Mouse (Mus musculus) Patski (cell line): ENCODE measurements around the gene Nkiras2. TPM values are rescaled to one million over a fixed set of nuclear protein-coding genes. Genes with fewer than 3 reads are reported as not detected.
"Not testable (repeated sequence)": the region's sequence is repeated elsewhere in the genome, so short reads cannot be mapped to it uniquely, and the experiment has no call there.

Source experiments
- ATAC-seq: fragments of 100-300 bp; one replicate; pipeline ENCODE4 v1.8.0; 2021
- CTCF ChIA-PET: fragments of 350-600 bp; sonication (Branson Sonifier 250); formaldehyde crosslinking; loops from one replicate; lab custom pipeline; 2022; ENCODE audit warnings: inconsistent platforms; lab: Charles Lee
- POLR2A ChIA-PET: fragments of 350-600 bp; sonication (Branson Sonifier 250); formaldehyde crosslinking; loops from one replicate; lab custom pipeline; 2022; ENCODE audit warnings: antibody characterized with exemption, inconsistent platforms; lab: Charles Lee
- DNase-seq: peaks from one replicate; pipeline ENCODE4 v3.0.0-alpha.2; 2011; ENCODE audit warnings: low read depth, low spot score
- H3K27me3 ChIP-seq: fragments of 371-371 bp; one replicate; pipeline ENCODE4 v1.5.1; 2021
- CTCF ChIP-seq: fragments of 100-300 bp; IDR thresholded peaks from one replicate; pipeline ENCODE4 v1.5.1; 2021
- in situ Hi-C: fragments of 300-500 bp; cut with MboI; formaldehyde crosslinking; loops from 3 replicates; pipeline ENCODE4 v1.11.1; 2018; ENCODE audit warnings: low pct_unique_long_range_greater_than_20kb, mixed read lengths
- polyA plus RNA-seq: library from polyadenylated mRNA; unstranded; gene quantifications from one replicate; pipeline ENCODE4 v1.2.3, GENCODE M21; 2021

Nkiras2 gene
- polyA plus RNA-seq, 1 experiment from 2014 or later, result 36.5 TPM

DNA sequence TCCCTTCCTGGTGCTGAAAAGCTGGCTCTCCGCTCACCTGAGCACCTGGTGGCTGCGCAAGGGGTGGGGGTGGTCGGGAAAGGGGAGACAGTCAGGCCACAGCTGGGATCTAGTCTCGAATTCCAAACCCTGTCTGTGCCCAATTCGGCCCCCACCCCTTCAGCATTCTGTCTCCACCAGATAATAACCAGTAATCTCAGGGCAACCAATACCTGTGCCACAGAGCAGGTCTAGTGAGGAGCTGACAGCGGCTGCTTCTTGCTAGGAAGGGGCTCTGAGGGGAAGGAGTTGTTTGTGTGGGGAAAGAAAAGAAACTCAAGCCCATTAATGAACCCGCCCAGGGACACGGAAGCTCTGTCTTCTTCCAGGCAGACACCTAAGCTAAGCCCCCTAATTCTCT is 32.2 kb downstream of the Nkiras2 start:
- no peak for TF ChIP-seq CTCF
- H3K27me3 ChIP-seq, result no peaks in the 10 kb centered on the region
- POLR2A ChIA-PET, result interaction anchor here (1.0 kb wide), 1 partner anchor 11 kb away, joined by 5 read pairs; no protein-coding TSS in a partner anchor
- in situ Hi-C loops, result no loop called here
- ATAC-seq (no peak), DNase-seq (no peak)
- CTCF ChIA-PET, result interaction anchor here (0.8 to 1.1 kb wide), 2 partner anchors 24 to 43 kb away, joined by 3 read pairs; no protein-coding TSS in a partner anchor

DNA sequence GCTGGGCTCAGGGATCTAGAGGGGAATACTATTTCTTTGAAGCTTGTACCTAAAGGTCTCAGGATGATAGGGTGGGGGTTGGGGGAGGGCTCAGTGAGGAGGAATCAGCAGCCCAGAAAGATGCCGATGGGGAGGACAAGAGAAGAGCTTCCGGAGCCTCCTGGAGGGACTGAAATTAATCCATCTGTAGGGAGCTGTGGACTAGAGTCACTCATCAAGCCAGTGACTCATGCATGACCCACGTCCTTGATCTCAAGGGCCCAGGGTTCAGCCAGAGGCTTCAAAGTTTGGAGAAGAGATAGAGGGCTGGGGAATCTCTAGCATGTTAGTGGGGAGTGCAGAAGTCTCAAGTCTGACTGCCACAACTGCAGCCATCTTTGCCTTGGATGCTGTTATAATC is 32.7 kb downstream of the Nkiras2 start:
- ChIA-PET POLR2A (interaction anchor here (1.0 kb wide), 1 partner anchor 12 kb away, joined by 5 read pairs; no protein-coding TSS in a partner anchor), CTCF (interaction anchor here (0.8 to 1.1 kb wide), 2 partner anchors 25 to 43 kb away, joined by 3 read pairs; no protein-coding TSS in a partner anchor)
- in situ Hi-C loops, result no loop called here
- DNase-seq, result no peak
- ATAC-seq, result no peak
- H3K27me3 ChIP-seq, result no peaks in the 10 kb centered on the region
- no peak for TF ChIP-seq CTCF

- not testable (repeated sequence) for DNase-seq
Measured at GRCm38 (mm10) chr11:100655589-100655988, 36.5 kb downstream of the Nkiras2 start.

GRCm38 (mm10) chr11:100656458-100656857 is 37.4 kb downstream of the Nkiras2 start:
- no peak for TF ChIP-seq CTCF
- DNase-seq, result no peak
- H3K27me3 ChIP-seq, result no peaks in the 10 kb centered on the region
- ChIA-PET POLR2A (no interaction called here), CTCF (no interaction called here)
- ATAC-seq, result no peak
- in situ Hi-C loops, result no loop called here

More at GRCm38 (mm10) chr11:100655589-100655988, 36.5 kb downstream of the Nkiras2 start:
- POLR2A ChIA-PET, CTCF ChIA-PET, H3K27me3 ChIP-seq, ATAC-seq, in situ Hi-C loops: not testable (repeated sequence)

- ChIA-PET CTCF (interaction anchor here (1.3 to 1.8 kb wide), 3 partner anchors 14 to 36 kb away, joined by 5 to 6 read pairs (median 5); no protein-coding TSS in a partner anchor), POLR2A (interaction anchor here (1.0 to 2.0 kb wide), 2 partner anchors 16 to 19 kb away, joined by 3 to 6 read pairs; no protein-coding TSS in a partner anchor)
- H3K27me3 ChIP-seq, result no peaks in the 10 kb centered on the region
- TF ChIP-seq CTCF, result no peak
- no peak for ATAC-seq
- in situ Hi-C loops, result no loop called here
- no peak for DNase-seq
Measured at GRCm38 (mm10) chr11:100659806-100660205, 40.8 kb downstream of the Nkiras2 start.

GRCm38 (mm10) chr11:100671049-100671448 is 52.0 kb downstream of the Nkiras2 start:
- TF ChIP-seq CTCF, result no peak
- in situ Hi-C loops, result no loop called here
- CTCF ChIA-PET, result no interaction called here
- POLR2A ChIA-PET, result no interaction called here
- peaks cover 12% of the 10 kb centered on the region for H3K27me3 ChIP-seq
- DNase-seq (no peak), ATAC-seq (no peak)

GRCm38 (mm10) chr11:100671956-100672355 is 52.9 kb downstream of the Nkiras2 start:
- POLR2A ChIA-PET, result no interaction called here
- CTCF ChIA-PET, result no interaction called here
- no peak for ATAC-seq
- in situ Hi-C loops, result no loop called here
- no peak for TF ChIP-seq CTCF
- no peak for DNase-seq
- peaks cover 12% of the 10 kb centered on the region for H3K27me3 ChIP-seq

- POLR2A ChIA-PET, result no interaction called here
Measured at GRCm38 (mm10) chr11:100673169-100673568, 54.1 kb downstream of the Nkiras2 start.

More at GRCm38 (mm10) chr11:100673169-100673568, 54.1 kb downstream of the Nkiras2 start:
- DNase-seq (no peak), ATAC-seq (no peak)
- CTCF ChIA-PET, result no interaction called here
- in situ Hi-C loops, result no loop called here
- peaks cover 12% of the 10 kb centered on the region for H3K27me3 ChIP-seq
- no peak for TF ChIP-seq CTCF

Other genes starting within 250 kb of the Nkiras2 start
- 71.6 TPM for gene Jup, start 221.5 kb upstream of the Nkiras2 start, polyA plus RNA-seq
- 29.1 TPM for gene P3h4, start 204.4 kb upstream of the Nkiras2 start, polyA plus RNA-seq
- 0.10 TPM for gene Fkbp10, start 203.5 kb upstream of the Nkiras2 start, polyA plus RNA-seq
- gene Nt5c3b, start 177.4 kb upstream of the Nkiras2 start, polyA plus RNA-seq, result 59.8 TPM
- gene Klhl10, start 177.3 kb upstream of the Nkiras2 start, polyA plus RNA-seq, result 0.44 TPM
- gene Klhl11, start 146.5 kb upstream of the Nkiras2 start, polyA plus RNA-seq, result 10.9 TPM
- gene Acly, start 91.2 kb upstream of the Nkiras2 start, polyA plus RNA-seq, result 162 TPM
- gene Ttc25, start 73.6 kb upstream of the Nkiras2 start, polyA plus RNA-seq, result 2.2 TPM
- 17.9 TPM for gene Cnp, start 44.3 kb upstream of the Nkiras2 start, polyA plus RNA-seq
- gene Dnajc7, start 924 bp downstream of the Nkiras2 start, polyA plus RNA-seq, result 268 TPM
- not detected for gene Zfp385c, start 73.2 kb downstream of the Nkiras2 start, polyA plus RNA-seq
- gene Dhx58, start 85.0 kb downstream of the Nkiras2 start, polyA plus RNA-seq, result 1.5 TPM
- 55.3 TPM for gene Kat2a, start 93.2 kb downstream of the Nkiras2 start, polyA plus RNA-seq
- gene Hspb9, start 94.6 kb downstream of the Nkiras2 start, polyA plus RNA-seq, result 0.49 TPM
- 194 TPM for gene Rab5c, start 119.0 kb downstream of the Nkiras2 start, polyA plus RNA-seq
- 0.01 TPM for gene Kcnh4, start 140.7 kb downstream of the Nkiras2 start, polyA plus RNA-seq
- not detected for gene Hcrt, start 143.7 kb downstream of the Nkiras2 start, polyA plus RNA-seq
- 24.7 TPM for gene Ghdc, start 151.7 kb downstream of the Nkiras2 start, polyA plus RNA-seq
- gene Stat5b, start 231.5 kb downstream of the Nkiras2 start, polyA plus RNA-seq, result 26.8 TPM
- gene Stat5a, start 240.1 kb downstream of the Nkiras2 start, polyA plus RNA-seq, result 14.4 TPM